Mouse (Mus musculus) lung, adult 2 months (tissue): Measurements from ENCODE around the gene Slc1a3.

Experiments
- CTCF ChIP-seq: fragments of 200-500 bp; IDR thresholded peaks from 2 replicates; pipeline ENCODE4 v1.5.1; 2011; ENCODE audit warnings: mild to moderate bottlenecking, low read length, control low read depth; ENCODE audit not compliant: insufficient read depth
- POLR2A ChIP-seq: fragments of 200-500 bp; IDR thresholded peaks from 2 replicates; pipeline ENCODE4 v1.6.1; 2011; ENCODE audit warnings: low read depth, mild to moderate bottlenecking, control low read depth, low read length, borderline replicate concordance; ENCODE audit errors: extremely low read depth

DNA sequence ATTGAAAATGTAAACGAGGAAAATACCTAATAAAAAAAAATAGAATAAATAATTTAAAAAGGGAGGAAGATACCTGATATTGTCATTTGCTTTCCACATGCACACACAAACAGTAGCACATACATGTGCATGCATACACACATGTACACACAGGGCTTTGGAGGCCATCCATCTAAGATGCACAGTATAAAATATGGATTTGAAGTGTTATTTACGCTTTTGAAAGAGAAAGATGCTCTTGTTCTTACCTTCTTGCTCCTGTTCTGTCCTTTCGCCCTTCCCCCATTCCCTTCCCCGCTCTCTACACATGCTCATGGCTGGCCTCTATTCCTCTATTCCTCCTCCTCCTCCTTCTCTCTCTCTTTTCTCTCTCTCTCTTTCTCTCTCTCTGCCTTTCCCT, 34.9 kb downstream of the Slc1a3 start:
- TF ChIP-seq CTCF (no peak), POLR2A (no peak)
